Mouse (Mus musculus) stomach, postnatal 0 days (tissue): ENCODE data around the gene Papss1. TPM values are rescaled to one million over a fixed set of nuclear protein-coding genes. Genes with fewer than 3 reads are reported as not detected.

Source experiments
- ATAC-seq: fragments of 200-750 bp; cut with Nextera tagmentation; 2 replicates; pipeline ENCODE4 v1.8.0; 2017; ENCODE audit not compliant: low FRiP score, low TSS enrichment
- DNase-seq: peaks from one replicate; pipeline ENCODE4 v3.0.0-alpha.2; 2016; ENCODE audit warnings: low spot score
- H3K27ac ChIP-seq: fragments of 300-500 bp; sonication (generic); replicated peaks from 2 replicates; pipeline ENCODE4 v1.5.1; 2014; ENCODE audit warnings: mild to moderate bottlenecking, control low read depth
- H3K27me3 ChIP-seq: fragments of 300-500 bp; sonication (generic); 2 replicates; pipeline ENCODE4 v1.6.1; 2014; ENCODE audit warnings: low read length; ENCODE audit not compliant: control insufficient read depth, insufficient read depth
- H3K36me3 ChIP-seq: fragments of 300-500 bp; sonication (generic); 2 replicates; pipeline ENCODE4 v1.6.1; 2014; ENCODE audit warnings: low read length, mixed read lengths; ENCODE audit not compliant: control insufficient read depth, insufficient read depth
- H3K4me1 ChIP-seq: fragments of 300-500 bp; sonication (generic); replicated peaks from 2 replicates; pipeline ENCODE4 v1.6.1; 2014; ENCODE audit warnings: antibody characterized with exemption; ENCODE audit not compliant: control insufficient read depth, insufficient read depth
- H3K4me2 ChIP-seq: fragments of 300-500 bp; sonication (generic); replicated peaks from 2 replicates; pipeline ENCODE4 v1.6.1; 2014; ENCODE audit warnings: low read depth, mild to moderate bottlenecking, control low read depth, moderate library complexity
- H3K4me3 ChIP-seq: fragments of 300-500 bp; sonication (generic); 2 replicates; pipeline ENCODE4 v1.5.1; 2014; ENCODE audit warnings: low read depth, low read length, control low read depth
- H3K9ac ChIP-seq: fragments of 300-500 bp; sonication (generic); 2 replicates; pipeline ENCODE4 v1.6.1; 2014; ENCODE audit warnings: mild to moderate bottlenecking, low read length, control low read depth, mixed read lengths
- H3K9me3 ChIP-seq: fragments of 300-500 bp; sonication (generic); 2 replicates; pipeline ENCODE4 v1.6.1; 2016; ENCODE audit warnings: low read length; ENCODE audit not compliant: control insufficient read depth
- CTCF ChIP-seq: IDR thresholded peaks from 2 replicates; pipeline ENCODE4 v1.5.1; 2016; ENCODE audit warnings: antibody characterized with exemption, low read depth, mild to moderate bottlenecking, moderate library complexity
- EP300 ChIP-seq: optimal IDR thresholded peaks from 2 replicates; pipeline ENCODE3; 2016; ENCODE audit warnings: antibody characterized with exemption
- WGBS: fragments of 180-500 bp; shearing (Covaris S2); extraction: QIAGEN DNeasy Blood & Tissue Kit; methylation state at CpG from one replicate; pipeline ENCODE4 v1.1.7; 2014; 5-methylcytosine and 5-hydroxymethylcytosine counted together
- polyA plus RNA-seq: library from polyadenylated mRNA; unstranded; fragments of >200 nt; fragmentation: Nextera tagmentation; extraction: Ambion mirVana; gene quantifications from 2 replicates; pipeline ENCODE4 v1.2.1, GENCODE M21; 2015

Gene Papss1
- polyA plus RNA-seq = 54.3 and 56.6 TPM in 2 replicates

DNA sequence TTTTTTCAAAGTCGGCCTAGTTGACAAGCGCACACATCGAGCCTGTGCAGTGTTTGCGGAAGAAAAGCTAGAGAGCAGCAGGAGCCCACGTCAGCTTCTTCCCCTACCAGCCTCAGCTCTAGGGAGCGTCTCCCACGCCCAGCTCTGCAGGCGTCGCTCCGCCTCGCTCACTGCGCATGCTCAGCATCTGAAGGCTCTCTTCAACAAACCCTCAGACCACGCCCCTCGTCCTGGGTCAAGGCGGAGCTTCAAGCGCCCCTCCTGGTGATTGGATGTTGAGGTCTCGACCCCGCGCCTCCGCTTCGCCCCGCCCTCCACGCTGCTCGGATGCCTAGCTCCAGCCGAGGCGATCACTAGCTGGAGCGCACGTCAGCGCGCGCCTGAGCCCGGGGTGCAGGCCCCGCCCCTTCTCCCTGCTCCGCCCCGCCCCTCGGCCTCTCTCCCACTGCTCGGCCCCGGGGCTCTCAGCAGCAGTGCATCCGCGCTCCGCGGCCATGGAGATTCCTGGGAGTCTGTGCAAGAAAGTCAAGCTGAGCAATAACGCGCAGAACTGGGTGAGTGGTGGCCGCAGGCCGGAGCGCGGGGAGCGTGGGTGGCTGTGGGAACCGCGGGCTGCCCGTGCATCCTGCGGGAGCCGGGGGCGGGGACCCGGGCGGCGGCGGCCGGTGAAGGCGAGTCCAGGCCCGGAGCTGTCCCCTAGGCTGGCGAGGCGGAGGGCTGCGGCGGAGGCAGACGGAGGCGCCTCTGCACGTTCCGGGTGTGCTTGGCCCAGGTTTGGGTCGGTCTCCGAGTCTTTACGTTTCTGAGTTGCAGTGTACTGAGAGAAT lies at the start of gene Papss1:
Papss1 (plus strand) TSS at position 339 of the 827 bp plus-strand sequence.
- H3K4me1 ChIP-seq = peaks cover 4% of the 10 kb centered on the region
- WGBS = under 1% methylated on average over 65 of the region's 73 CpGs
- peak within 1 kb of the TSS; percentile 90 for H3K9ac ChIP-seq
- no peaks in the 10 kb centered on the region for H3K9me3 ChIP-seq
- H3K4me3 ChIP-seq = peak within 1 kb of the TSS; percentile 90
- ATAC-seq (peak; percentile 99), DNase-seq (peak; percentile 100)
- peaks cover 2% of the 10 kb centered on the region; the same call in 1 of the 2 replicates for H3K36me3 ChIP-seq
- TF ChIP-seq EP300 = no peak
- peak; percentile 32; the same call in 1 of the 2 replicates for TF ChIP-seq CTCF
- no peaks in the 10 kb centered on the region for H3K27me3 ChIP-seq
- peak within 1 kb of the TSS; percentile 95 for H3K27ac ChIP-seq
- H3K4me2 ChIP-seq = peak within 1 kb of the TSS; percentile 64

DNA sequence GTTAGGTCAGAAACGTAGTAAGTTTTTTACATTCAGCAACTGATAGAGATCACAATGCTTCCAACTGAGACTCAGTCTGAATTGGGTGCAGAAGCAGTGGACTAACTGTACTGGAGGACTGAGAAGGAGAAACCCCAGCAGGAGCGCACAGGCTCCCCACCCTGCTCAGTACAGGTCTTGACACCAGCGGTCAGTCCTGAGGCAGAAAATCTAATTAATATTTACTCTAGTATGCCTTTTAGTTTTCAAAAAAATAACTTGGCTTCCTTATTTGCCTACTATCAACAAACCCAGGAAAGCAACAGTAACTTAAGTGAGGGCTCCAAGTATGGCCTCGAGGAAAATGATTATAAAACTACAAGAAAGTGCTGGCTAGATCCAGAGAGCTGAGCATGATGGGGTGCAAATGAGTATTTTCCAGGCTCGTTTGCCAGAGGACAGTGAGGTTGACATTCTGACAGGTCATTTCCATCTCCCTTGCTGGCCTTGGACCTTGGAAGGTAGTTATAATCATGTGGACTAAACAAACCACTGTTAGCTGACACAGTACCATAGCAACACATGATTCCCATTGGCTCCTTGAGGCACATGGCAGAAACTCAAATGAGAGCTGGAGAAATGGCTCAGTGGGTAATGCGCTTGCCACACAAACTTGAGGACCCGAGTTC lies 48.1 kb upstream of the Papss1 start:
- no peaks in the 10 kb centered on the region for H3K27me3 ChIP-seq
- H3K36me3 ChIP-seq = no peaks in the 10 kb centered on the region
- DNase-seq (no peak), ATAC-seq (peak; percentile 56)
- H3K27ac ChIP-seq = no peak overlapping the region
- no peak for TF ChIP-seq EP300
- no peak for TF ChIP-seq CTCF
- no peak overlapping the region for H3K4me3 ChIP-seq
- no peak overlapping the region for H3K9ac ChIP-seq
- 69% methylated on average over 7 of the region's 7 CpGs for whole genome bisulfite sequencing
- H3K9me3 ChIP-seq = no peaks in the 10 kb centered on the region
- H3K4me2 ChIP-seq = no peak overlapping the region
- no peaks in the 10 kb centered on the region for H3K4me1 ChIP-seq

DNA sequence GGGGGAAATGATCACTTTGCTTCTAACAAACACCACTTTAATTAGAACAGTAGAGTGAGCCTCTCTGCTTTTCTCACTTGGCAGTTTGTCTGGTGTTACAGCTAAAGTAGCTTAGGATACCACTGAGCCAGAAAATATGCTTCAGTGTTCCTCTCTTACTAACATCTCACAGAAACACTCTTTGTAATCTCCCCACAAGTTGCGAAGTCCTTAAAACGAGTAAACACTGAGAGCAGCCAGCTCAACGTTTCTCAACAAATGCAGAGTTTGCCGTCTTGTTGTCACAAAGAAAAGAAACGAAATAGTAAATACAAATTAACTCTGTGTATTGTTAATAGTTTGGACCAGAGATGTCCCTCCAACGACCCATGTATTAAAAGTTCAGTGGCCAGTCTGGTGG lies 46.8 kb upstream of the Papss1 start:
- Histone ChIP-seq H3K36me3 (no peaks in the 10 kb centered on the region), H3K4me2 (no peak overlapping the region), H3K4me1 (no peaks in the 10 kb centered on the region), H3K27me3 (no peaks in the 10 kb centered on the region), H3K9me3 (no peaks in the 10 kb centered on the region), H3K9ac (no peak overlapping the region), H3K4me3 (no peak overlapping the region), H3K27ac (no peak overlapping the region)
- DNase-seq (no peak), ATAC-seq (no peak)
- 48% methylated on average over 6 of the region's 6 CpGs for WGBS
- no peak for TF ChIP-seq CTCF
- TF ChIP-seq EP300 = no peak

DNA sequence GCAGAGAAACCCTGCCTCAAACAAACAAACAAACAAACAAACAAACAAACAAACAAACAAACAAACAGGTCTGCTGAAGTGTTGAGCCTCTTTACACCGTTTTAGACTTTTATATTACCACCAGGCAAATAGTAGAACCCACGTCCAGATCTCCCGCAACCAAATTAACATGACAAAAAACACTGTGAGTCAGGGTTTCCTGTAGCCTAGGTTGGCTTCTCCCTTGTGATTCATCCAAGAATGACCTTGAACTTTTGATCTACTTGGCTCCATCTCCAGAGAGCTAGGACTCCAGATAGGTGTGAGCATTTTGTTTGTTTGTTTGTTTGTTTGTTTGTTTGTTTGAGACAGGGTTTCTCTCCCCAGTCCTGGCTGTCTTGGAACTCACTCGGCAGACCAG lies 43.4 kb upstream of the Papss1 start:
- ATAC-seq (no peak), DNase-seq (no peak)
- no peak for TF ChIP-seq CTCF
- no peak for TF ChIP-seq EP300
- H3K9me3 ChIP-seq = no peaks in the 10 kb centered on the region
- H3K9ac ChIP-seq = no peak overlapping the region
- H3K4me1 ChIP-seq = no peaks in the 10 kb centered on the region
- H3K27me3 ChIP-seq = no peaks in the 10 kb centered on the region
- 73% methylated on average over 4 of the region's 4 CpGs for WGBS
- no peak overlapping the region for H3K4me2 ChIP-seq
- no peak overlapping the region for H3K4me3 ChIP-seq
- no peak overlapping the region for H3K27ac ChIP-seq
- no peaks in the 10 kb centered on the region for H3K36me3 ChIP-seq

DNA sequence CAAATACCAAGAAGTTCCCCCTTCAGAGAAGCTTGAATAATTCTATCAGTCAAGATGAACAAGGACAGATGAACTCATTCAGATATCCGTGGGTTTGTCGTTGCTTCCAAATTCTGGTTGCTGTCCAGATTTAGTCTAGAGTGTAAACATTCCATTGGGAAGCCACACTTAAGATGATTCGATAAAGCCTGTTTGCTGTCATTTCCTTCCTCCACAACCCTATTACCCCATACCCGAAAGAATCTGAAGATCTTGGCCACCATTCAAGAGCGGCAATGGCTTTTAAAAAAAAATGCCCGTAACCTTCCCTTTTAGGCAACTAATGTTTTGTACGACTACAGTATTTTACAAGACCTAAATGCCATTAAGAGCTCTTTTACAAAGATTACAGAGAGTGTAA lies 42.3 kb upstream of the Papss1 start:
- ATAC-seq (no peak), DNase-seq (no peak)
- 41% methylated on average over 7 of the region's 7 CpGs for WGBS
- H3K4me3 ChIP-seq = no peak overlapping the region
- no peaks in the 10 kb centered on the region for H3K9me3 ChIP-seq
- H3K27me3 ChIP-seq = no peaks in the 10 kb centered on the region
- H3K4me2 ChIP-seq = no peak overlapping the region
- H3K36me3 ChIP-seq = no peaks in the 10 kb centered on the region
- H3K9ac ChIP-seq = no peak overlapping the region
- no peak for TF ChIP-seq CTCF
- no peak for TF ChIP-seq EP300
- no peak overlapping the region for H3K27ac ChIP-seq
- no peaks in the 10 kb centered on the region for H3K4me1 ChIP-seq

DNA sequence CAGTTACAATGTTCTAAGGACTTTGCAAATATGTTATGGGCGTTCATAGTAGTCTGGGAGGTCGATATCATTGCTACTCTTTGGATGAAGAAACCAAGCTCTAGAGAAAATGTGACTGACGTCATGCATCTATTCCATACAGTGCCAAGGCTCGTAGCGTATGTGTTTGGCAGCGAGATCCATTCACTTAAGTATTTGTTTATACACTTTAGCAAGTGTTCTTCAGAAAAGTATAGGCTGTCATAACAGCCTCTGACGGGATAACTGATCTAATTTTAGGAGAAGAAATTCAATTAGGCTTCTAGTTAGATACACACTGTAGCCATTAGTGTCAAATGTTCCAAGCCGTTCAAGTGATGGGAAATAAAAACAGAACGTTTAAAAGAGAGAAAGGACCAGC lies 40.8 kb upstream of the Papss1 start:
- Histone ChIP-seq H3K9me3 (no peaks in the 10 kb centered on the region), H3K27me3 (no peaks in the 10 kb centered on the region), H3K27ac (no peak overlapping the region), H3K4me3 (no peak overlapping the region), H3K9ac (no peak overlapping the region), H3K4me1 (no peaks in the 10 kb centered on the region), H3K4me2 (no peak overlapping the region), H3K36me3 (no peaks in the 10 kb centered on the region)
- no peak for TF ChIP-seq CTCF
- TF ChIP-seq EP300 = no peak
- DNase-seq = no peak
- 46% methylated on average over 9 of the region's 9 CpGs for WGBS
- ATAC-seq = no peak; the same call in 1 of the 2 replicates
